Mouse (Mus musculus): ENCODE measurements around the gene Orai2. TPM values are rescaled to one million over a fixed set of nuclear protein-coding genes. Genes with fewer than 3 reads are reported as not detected.

Gene Orai2
- 6.2 and 6.9 TPM in 2 replicates for polyA plus RNA-seq (2015; fragmentation: Nextera tagmentation; extraction: Ambion mirVana)

DNA sequence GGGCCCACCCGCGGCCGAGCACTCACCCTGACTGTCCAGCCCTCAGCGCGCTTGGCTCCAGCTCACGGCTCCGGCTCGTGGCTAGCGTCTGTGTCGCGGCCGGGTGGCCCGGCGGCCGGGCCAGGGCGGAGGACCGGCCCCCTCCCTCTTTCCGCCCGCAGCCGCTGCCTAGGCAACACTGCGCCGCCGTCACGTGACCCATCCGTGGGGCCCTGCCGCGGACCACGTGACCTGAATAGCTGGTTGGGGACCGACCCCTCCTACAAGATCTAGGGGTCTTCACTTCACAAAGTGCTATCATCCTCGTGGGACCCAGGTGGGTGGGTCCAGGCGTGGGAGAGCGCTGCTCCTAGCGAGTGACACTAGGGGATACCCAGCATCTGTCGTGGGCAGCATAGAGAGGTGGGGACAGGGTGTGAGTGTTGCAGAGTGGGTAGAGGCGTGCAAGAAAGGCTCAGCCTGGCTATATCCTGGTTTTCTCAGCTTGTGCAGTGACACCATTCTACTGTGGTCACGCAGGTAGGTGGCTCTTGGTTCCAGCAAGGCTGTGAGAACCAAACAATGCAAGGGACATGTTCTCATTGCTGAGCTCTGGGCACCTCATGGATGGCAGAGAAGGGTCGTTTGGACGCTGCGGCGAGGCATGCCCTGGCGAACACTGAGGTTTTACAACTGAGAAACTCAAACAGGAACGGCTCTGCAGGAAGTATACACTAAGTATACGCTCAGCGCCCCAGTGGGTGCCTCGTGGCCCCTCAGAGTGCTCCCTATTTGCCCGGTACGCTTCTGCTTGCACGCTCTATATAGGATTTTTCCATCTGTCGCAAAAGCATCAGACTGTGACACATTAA lies at the start of gene Orai2:
Gene Orai2 (minus strand): TSS at position 202 of the 851 bp plus-strand sequence.
- ATAC-seq (replicated peaks; ENCODE audit: low FRiP score, low read depth) (peak; percentile 82), DNase-seq (ENCODE audit: low spot score) (peak; percentile 89)
- H3K36me3 ChIP-seq (ENCODE audit: insufficient read depth, low read length) = no peaks in the 10 kb centered on the region
- H3K27me3 ChIP-seq (ENCODE audit: insufficient read depth, low read length) = no peaks in the 10 kb centered on the region
- peaks cover 4% of the 10 kb centered on the region; the same call in 1 of the 2 replicates for H3K4me1 ChIP-seq (replicated peaks; ENCODE audit: insufficient read depth, low read length)
- no peaks in the 10 kb centered on the region for H3K9me3 ChIP-seq (replicated peaks; ENCODE audit: low read length)
- peak within 1 kb of the TSS; percentile 94 for H3K4me2 ChIP-seq (ENCODE audit: low read length)
- peak within 1 kb of the TSS; percentile 57 for H3K9ac ChIP-seq (ENCODE audit: low read depth, low read length)
- 2% methylated on average over 49 of the region's 49 CpGs for WGBS
- peak within 1 kb of the TSS; percentile 32; the same call in 1 of the 2 replicates for H3K27ac ChIP-seq
- H3K4me3 ChIP-seq (replicated peaks; ENCODE audit: low read depth, low read length) = peak within 1 kb of the TSS; percentile 50
- no peak for TF ChIP-seq CTCF (IDR thresholded peaks at IDR 0.05; ENCODE audit: low read depth)

DNA sequence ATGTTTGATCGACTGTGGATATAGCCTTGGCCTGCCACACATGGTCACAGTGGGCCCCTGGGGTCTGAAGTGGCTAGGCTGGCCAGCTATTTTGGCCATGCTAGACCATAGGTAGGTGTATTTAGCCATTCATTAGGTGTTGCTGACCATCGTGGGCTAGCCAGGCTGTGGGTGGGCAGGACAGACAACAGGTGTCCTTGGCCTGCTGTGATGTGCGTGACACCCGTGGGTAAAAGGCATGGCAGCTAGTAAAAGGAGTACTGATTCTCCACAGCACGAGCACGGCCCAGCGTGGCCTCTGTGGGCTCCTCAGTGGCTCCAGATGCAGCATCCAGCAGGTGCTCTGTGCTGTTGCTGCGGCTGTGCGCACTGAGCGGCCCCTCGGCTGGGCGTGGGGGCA lies 48.1 kb upstream of the Orai2 start:
- no peaks in the 10 kb centered on the region for H3K36me3 ChIP-seq (ENCODE audit: insufficient read depth, low read length)
- 84% methylated on average over 12 of the region's 12 CpGs for WGBS
- no peaks in the 10 kb centered on the region for H3K27me3 ChIP-seq (ENCODE audit: insufficient read depth, low read length)
- H3K27ac ChIP-seq = no peak overlapping the region
- ATAC-seq (replicated peaks; ENCODE audit: low FRiP score, low read depth) = no peak
- no peak overlapping the region for H3K4me2 ChIP-seq (ENCODE audit: low read length)
- H3K9me3 ChIP-seq (replicated peaks; ENCODE audit: low read length) = no peaks in the 10 kb centered on the region
- no peak for TF ChIP-seq CTCF (IDR thresholded peaks at IDR 0.05; ENCODE audit: low read depth)
- no peak overlapping the region for H3K9ac ChIP-seq (ENCODE audit: low read depth, low read length)
- no peak for DNase-seq (ENCODE audit: low spot score)
- H3K4me3 ChIP-seq (replicated peaks; ENCODE audit: low read depth, low read length) = no peak overlapping the region
- H3K4me1 ChIP-seq (replicated peaks; ENCODE audit: insufficient read depth, low read length) = no peaks in the 10 kb centered on the region

DNA sequence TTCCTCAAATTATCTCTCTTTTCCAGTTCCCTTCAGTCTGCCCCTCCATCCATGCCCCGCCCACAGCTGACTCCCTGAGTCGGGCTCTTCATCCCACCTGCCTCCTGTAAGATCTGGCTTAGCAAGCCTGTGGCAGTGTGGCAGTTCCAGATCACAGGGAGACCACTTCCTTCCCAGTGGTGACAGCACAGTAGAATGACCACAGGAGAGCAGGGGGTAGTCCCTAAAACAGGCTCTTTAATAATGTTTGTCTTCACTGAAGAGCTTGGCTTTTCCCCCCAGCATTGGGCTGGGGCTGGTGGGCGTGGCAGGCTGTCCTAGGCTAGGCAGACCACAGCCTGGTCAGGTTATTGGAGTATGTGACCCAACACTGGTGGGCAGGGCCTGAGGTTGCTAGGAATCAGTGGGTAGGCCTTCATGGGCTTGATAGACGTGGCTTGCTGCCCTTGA lies 47.4 kb upstream of the Orai2 start:
- H3K27ac ChIP-seq = no peak overlapping the region
- H3K9ac ChIP-seq (ENCODE audit: low read depth, low read length) = no peak overlapping the region
- H3K4me2 ChIP-seq (ENCODE audit: low read length) = no peak overlapping the region
- no peaks in the 10 kb centered on the region for H3K4me1 ChIP-seq (replicated peaks; ENCODE audit: insufficient read depth, low read length)
- H3K9me3 ChIP-seq (replicated peaks; ENCODE audit: low read length) = no peaks in the 10 kb centered on the region
- 66% methylated on average over 4 of the region's 4 CpGs for whole genome bisulfite sequencing
- TF ChIP-seq CTCF (IDR thresholded peaks at IDR 0.05; ENCODE audit: low read depth) = no peak
- no peak overlapping the region for H3K4me3 ChIP-seq (replicated peaks; ENCODE audit: low read depth, low read length)
- H3K27me3 ChIP-seq (ENCODE audit: insufficient read depth, low read length) = no peaks in the 10 kb centered on the region
- H3K36me3 ChIP-seq (ENCODE audit: insufficient read depth, low read length) = no peaks in the 10 kb centered on the region
- ATAC-seq (replicated peaks; ENCODE audit: low FRiP score, low read depth) = no peak
- no peak for DNase-seq (ENCODE audit: low spot score)

DNA sequence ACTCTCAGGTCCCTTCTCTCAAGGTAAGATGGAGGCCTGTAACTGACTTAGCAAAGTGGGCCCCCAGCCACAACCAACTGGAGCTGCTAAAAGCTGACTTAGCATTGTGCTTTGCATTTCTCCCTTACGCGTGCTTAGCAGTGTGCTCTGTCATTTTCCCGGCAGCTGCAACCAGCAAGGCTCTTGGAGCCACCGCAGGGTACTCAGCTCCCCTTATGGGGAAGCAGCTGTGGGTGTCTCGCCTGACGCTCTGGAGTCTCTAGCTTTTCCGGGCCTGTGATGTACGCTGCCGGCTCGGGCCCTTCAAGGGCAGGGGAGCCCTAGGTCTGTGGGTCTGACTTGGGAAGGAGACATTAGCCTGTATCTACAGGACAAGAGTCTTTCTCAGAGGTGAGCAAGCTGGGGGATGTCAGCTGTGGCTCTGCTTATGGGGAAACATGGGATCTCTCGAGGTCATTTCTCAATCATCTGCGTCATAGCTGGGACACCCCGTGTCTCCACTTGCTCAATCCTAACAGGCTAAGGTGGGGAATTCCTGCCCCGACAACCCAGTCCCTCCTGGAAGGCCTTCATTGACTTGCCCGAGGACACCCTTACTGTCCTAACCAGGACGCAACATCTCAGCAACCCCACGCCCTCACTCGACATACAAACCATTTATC lies 46.6 kb upstream of the Orai2 start:
- DNase-seq (ENCODE audit: low spot score) (no peak), ATAC-seq (replicated peaks; ENCODE audit: low FRiP score, low read depth) (no peak)
- no peak overlapping the region for H3K4me3 ChIP-seq (replicated peaks; ENCODE audit: low read depth, low read length)
- H3K36me3 ChIP-seq (ENCODE audit: insufficient read depth, low read length) = no peaks in the 10 kb centered on the region
- no peaks in the 10 kb centered on the region for H3K27me3 ChIP-seq (ENCODE audit: insufficient read depth, low read length)
- WGBS = 83% methylated on average over 18 of the region's 18 CpGs
- no peak overlapping the region for H3K27ac ChIP-seq
- H3K4me2 ChIP-seq (ENCODE audit: low read length) = no peak overlapping the region
- no peak overlapping the region for H3K9ac ChIP-seq (ENCODE audit: low read depth, low read length)
- TF ChIP-seq CTCF (IDR thresholded peaks at IDR 0.05; ENCODE audit: low read depth) = no peak
- no peaks in the 10 kb centered on the region for H3K4me1 ChIP-seq (replicated peaks; ENCODE audit: insufficient read depth, low read length)
- H3K9me3 ChIP-seq (replicated peaks; ENCODE audit: low read length) = no peaks in the 10 kb centered on the region

DNA sequence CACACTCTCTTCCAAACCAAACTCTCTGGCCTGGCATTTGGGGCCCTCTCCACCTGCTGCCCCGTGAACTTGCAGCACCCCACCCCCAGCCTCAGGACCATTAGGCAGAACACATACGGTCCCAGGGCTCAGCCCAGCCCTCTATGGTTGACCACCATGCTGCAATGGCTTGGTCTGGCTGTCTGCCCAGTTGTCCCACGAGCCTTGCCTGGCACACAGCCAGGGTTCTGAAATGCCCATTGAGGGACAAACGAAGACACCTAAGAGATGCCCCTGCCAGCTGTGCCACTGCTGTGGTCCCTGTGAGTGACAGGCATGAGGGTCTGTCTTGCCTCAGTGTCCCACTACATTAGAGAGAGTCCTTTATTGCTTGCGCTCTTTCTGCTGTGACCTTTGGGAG lies 45.4 kb upstream of the Orai2 start:
- Histone ChIP-seq H3K4me1 (replicated peaks; ENCODE audit: insufficient read depth, low read length) (no peaks in the 10 kb centered on the region), H3K9ac (ENCODE audit: low read depth, low read length) (no peak overlapping the region), H3K27me3 (ENCODE audit: insufficient read depth, low read length) (no peaks in the 10 kb centered on the region), H3K4me2 (ENCODE audit: low read length) (no peak overlapping the region), H3K36me3 (ENCODE audit: insufficient read depth, low read length) (no peaks in the 10 kb centered on the region), H3K4me3 (replicated peaks; ENCODE audit: low read depth, low read length) (no peak overlapping the region), H3K27ac (no peak overlapping the region), H3K9me3 (replicated peaks; ENCODE audit: low read length) (no peaks in the 10 kb centered on the region)
- ATAC-seq (replicated peaks; ENCODE audit: low FRiP score, low read depth) (no peak), DNase-seq (ENCODE audit: low spot score) (no peak)
- TF ChIP-seq CTCF (IDR thresholded peaks at IDR 0.05; ENCODE audit: low read depth) = no peak
- WGBS = 74% methylated on average over 5 of the region's 5 CpGs

DNA sequence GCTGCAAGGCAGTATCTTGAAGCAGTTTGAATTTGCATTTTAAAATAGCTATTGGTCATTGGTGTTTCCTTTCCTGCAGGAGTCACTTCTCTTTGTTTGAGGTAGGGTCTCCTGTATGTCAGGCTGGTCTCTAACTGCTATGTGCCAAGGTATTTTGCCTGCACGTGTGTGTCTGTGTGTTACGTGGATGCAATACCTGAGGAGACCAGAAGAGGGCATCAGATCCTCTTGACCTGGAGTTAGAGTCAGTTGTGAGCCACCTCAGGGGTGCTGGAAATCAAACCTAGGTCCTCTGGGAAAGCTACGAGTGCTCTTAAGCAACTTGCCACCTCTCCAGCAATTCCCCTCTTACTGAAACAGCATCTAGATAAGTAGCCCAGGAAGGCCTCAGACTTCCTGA lies 44.7 kb upstream of the Orai2 start:
- WGBS = 93% methylated on average over 3 of the region's 3 CpGs
- Histone ChIP-seq H3K4me2 (ENCODE audit: low read length) (no peak overlapping the region), H3K9ac (ENCODE audit: low read depth, low read length) (no peak overlapping the region), H3K9me3 (replicated peaks; ENCODE audit: low read length) (no peaks in the 10 kb centered on the region), H3K4me1 (replicated peaks; ENCODE audit: insufficient read depth, low read length) (no peaks in the 10 kb centered on the region), H3K27me3 (ENCODE audit: insufficient read depth, low read length) (no peaks in the 10 kb centered on the region), H3K4me3 (replicated peaks; ENCODE audit: low read depth, low read length) (no peak overlapping the region), H3K27ac (no peak overlapping the region), H3K36me3 (ENCODE audit: insufficient read depth, low read length) (no peaks in the 10 kb centered on the region)
- DNase-seq (ENCODE audit: low spot score) (no peak), ATAC-seq (replicated peaks; ENCODE audit: low FRiP score, low read depth) (no peak)
- peak; percentile 38; the same call in 1 of the 2 replicates for TF ChIP-seq CTCF (IDR thresholded peaks at IDR 0.05; ENCODE audit: low read depth)
